Mouse (Mus musculus): ENCODE measurements around the gene Grik3.

Grik3 gene

GRCm38 (mm10) chr4:125543171-125543570 lies 52.7 kb downstream of the Grik3 start:
- no peak for DNase-seq (ENCODE audit: extremely low read depth, low read depth, low spot score)

GRCm38 (mm10) chr4:125544947-125545767 lies 54.7 kb downstream of the Grik3 start:
- no peak for DNase-seq (ENCODE audit: extremely low read depth, low read depth, low spot score)

- no peak for DNase-seq (ENCODE audit: extremely low read depth, low read depth, low spot score)
Observed at GRCm38 (mm10) chr4:125545768-125546220, 55.3 kb downstream of the Grik3 start.

GRCm38 (mm10) chr4:125548190-125548589 lies 57.7 kb downstream of the Grik3 start:
- no peak for DNase-seq (ENCODE audit: extremely low read depth, low read depth, low spot score)

- DNase-seq (ENCODE audit: extremely low read depth, low read depth, low spot score) = no peak
Observed at GRCm38 (mm10) chr4:125553754-125554153, 63.3 kb downstream of the Grik3 start.

GRCm38 (mm10) chr4:125556405-125557308 lies 66.2 kb downstream of the Grik3 start:
- DNase-seq (ENCODE audit: extremely low read depth, low read depth, low spot score) = no peak

GRCm38 (mm10) chr4:125559564-125559963 lies 69.1 kb downstream of the Grik3 start:
- DNase-seq (ENCODE audit: extremely low read depth, low read depth, low spot score) = no peak

- no peak for DNase-seq (ENCODE audit: extremely low read depth, low read depth, low spot score)
Observed at GRCm38 (mm10) chr4:125560806-125561205, 70.3 kb downstream of the Grik3 start.

- DNase-seq (ENCODE audit: extremely low read depth, low read depth, low spot score) = no peak
Observed at GRCm38 (mm10) chr4:125563579-125563978, 73.1 kb downstream of the Grik3 start.

GRCm38 (mm10) chr4:125564008-125564710 lies 73.7 kb downstream of the Grik3 start:
- DNase-seq (ENCODE audit: extremely low read depth, low read depth, low spot score) = no peak

GRCm38 (mm10) chr4:125565711-125566439 lies 75.4 kb downstream of the Grik3 start:
- no peak for DNase-seq (ENCODE audit: extremely low read depth, low read depth, low spot score)

- no peak for DNase-seq (ENCODE audit: extremely low read depth, low read depth, low spot score)
Observed at GRCm38 (mm10) chr4:125568210-125568609, 77.7 kb downstream of the Grik3 start.

GRCm38 (mm10) chr4:125571651-125572311 lies 81.3 kb downstream of the Grik3 start:
- no peak for DNase-seq (ENCODE audit: extremely low read depth, low read depth, low spot score)

GRCm38 (mm10) chr4:125572312-125572663 lies 81.8 kb downstream of the Grik3 start:
- DNase-seq (ENCODE audit: extremely low read depth, low read depth, low spot score) = no peak

GRCm38 (mm10) chr4:125573000-125573399 lies 82.5 kb downstream of the Grik3 start:
- no peak for DNase-seq (ENCODE audit: extremely low read depth, low read depth, low spot score)

- no peak for DNase-seq (ENCODE audit: extremely low read depth, low read depth, low spot score)
Observed at GRCm38 (mm10) chr4:125573951-125574675, 83.6 kb downstream of the Grik3 start.

- no peak for DNase-seq (ENCODE audit: extremely low read depth, low read depth, low spot score)
Observed at GRCm38 (mm10) chr4:125580336-125580735, 89.8 kb downstream of the Grik3 start.

- DNase-seq (ENCODE audit: extremely low read depth, low read depth, low spot score) = no peak
Observed at GRCm38 (mm10) chr4:125583272-125583671, 92.8 kb downstream of the Grik3 start.

GRCm38 (mm10) chr4:125583935-125584334 lies 93.4 kb downstream of the Grik3 start:
- no peak for DNase-seq (ENCODE audit: extremely low read depth, low read depth, low spot score)
